Mouse (Mus musculus) brown adipose tissue, adult 24 weeks (tissue): ENCODE measurements around the gene Gabrb1. TPM values are rescaled to one million over a fixed set of nuclear protein-coding genes. Genes with fewer than 3 reads are reported as not detected.
A peak's percentile ranks its signal among the peaks of the same experiment; 100 is the strongest.

Experiments
- H3K27ac ChIP-seq: fragments of 200-500 bp; replicated peaks from 2 replicates; pipeline ENCODE4 v1.5.1; 2012; ENCODE audit warnings: low read depth, mild to moderate bottlenecking, low read length
- H3K4me1 ChIP-seq: fragments of 200-500 bp; 2 replicates; pipeline ENCODE4 v1.6.1; 2012; ENCODE audit warnings: low read length, mixed read lengths; ENCODE audit not compliant: control insufficient read depth, insufficient read depth, insufficient read length
- H3K4me3 ChIP-seq: fragments of 200-500 bp; 2 replicates; pipeline ENCODE4 v1.5.1; 2012; ENCODE audit warnings: low read depth, mild to moderate bottlenecking, low read length, moderate library complexity; ENCODE audit not compliant: insufficient read depth
- polyA plus RNA-seq: library from polyadenylated mRNA; stranded (reverse); fragments of >200 nt; gene quantifications from 2 replicates; pipeline ENCODE4 v1.2.4, GENCODE M21; 2012; ENCODE audit not compliant: missing spikeins, insufficient read depth, insufficient read length

Gabrb1 gene
- polyA plus RNA-seq, 1 experiment = not detected

DNA sequence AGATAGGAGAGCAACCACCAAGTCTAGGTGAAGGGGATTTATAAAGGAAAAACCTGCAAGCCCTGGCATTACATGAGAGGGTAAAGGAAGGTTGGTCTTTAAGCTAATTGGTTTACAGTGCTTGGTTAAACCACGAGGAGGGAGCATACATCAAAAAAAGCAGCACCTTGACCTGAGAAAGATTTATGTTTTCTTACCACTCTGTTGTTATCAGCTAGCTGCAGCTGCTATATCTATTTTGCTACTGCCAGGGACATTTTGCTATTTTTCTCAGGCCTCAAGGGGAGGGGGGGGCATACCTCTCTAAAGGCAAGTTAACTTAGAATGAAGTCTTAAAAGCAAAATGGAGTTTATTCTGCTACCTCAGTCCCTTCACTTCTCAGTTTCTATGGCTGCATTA, 523.3 kb downstream of the Gabrb1 start:
- no peak overlapping the region for H3K4me3 ChIP-seq
- no peak overlapping the region for H3K27ac ChIP-seq
- H3K4me1 ChIP-seq = peaks cover 6% of the 10 kb centered on the region; the same call in 1 of the 2 replicates

DNA sequence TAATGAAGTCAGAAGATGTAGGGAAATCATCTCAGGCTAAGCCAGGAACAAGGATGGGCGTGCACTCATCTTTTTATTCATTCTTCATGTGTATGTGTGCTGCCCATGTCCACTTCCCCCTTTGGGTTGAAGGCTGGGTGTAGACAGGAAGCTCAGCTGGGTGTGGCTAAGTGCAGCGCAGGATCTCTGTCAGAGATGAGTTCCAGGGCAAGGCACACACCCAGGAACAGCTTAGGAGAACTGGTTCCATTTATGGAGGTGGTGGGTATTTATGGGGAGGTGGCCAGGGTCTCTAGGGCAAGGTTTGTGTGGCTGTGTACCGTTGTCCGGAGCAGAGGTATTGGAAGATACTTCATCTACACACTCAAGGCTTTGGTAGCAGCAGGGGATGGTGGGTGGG, 524.9 kb downstream of the Gabrb1 start:
- Histone ChIP-seq H3K27ac (0 out of 2 replicates have a peak overlapping the region, but pooled peaks have one; percentile 50), H3K4me1 (peaks cover 6% of the 10 kb centered on the region; the same call in 1 of the 2 replicates), H3K4me3 (peak overlapping the region; percentile 24; the same call in 1 of the 2 replicates)

DNA sequence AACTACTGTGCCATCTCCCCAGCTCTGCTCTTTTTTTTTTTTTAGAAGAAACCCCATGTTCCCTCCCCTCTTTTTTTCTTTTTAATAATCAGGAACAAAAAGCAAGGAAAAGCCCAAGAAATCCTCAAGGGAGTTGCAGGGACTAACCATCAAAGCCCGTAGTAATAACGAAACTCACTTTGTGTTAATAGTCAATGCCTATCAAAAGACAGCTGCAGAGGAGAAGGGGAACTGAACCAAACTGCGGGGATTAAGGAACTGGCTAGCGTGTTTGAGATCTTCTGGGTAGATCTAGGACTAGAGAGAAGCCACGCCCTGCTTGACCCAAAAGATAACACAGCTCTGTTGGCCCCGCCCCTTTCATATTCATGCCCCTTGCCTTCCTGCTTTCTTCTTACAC, 526.0 kb downstream of the Gabrb1 start:
- Histone ChIP-seq H3K4me3 (no peak overlapping the region), H3K27ac (peak overlapping the region; percentile 39; the same call in 1 of the 2 replicates), H3K4me1 (peaks cover 6% of the 10 kb centered on the region; the same call in 1 of the 2 replicates)

DNA sequence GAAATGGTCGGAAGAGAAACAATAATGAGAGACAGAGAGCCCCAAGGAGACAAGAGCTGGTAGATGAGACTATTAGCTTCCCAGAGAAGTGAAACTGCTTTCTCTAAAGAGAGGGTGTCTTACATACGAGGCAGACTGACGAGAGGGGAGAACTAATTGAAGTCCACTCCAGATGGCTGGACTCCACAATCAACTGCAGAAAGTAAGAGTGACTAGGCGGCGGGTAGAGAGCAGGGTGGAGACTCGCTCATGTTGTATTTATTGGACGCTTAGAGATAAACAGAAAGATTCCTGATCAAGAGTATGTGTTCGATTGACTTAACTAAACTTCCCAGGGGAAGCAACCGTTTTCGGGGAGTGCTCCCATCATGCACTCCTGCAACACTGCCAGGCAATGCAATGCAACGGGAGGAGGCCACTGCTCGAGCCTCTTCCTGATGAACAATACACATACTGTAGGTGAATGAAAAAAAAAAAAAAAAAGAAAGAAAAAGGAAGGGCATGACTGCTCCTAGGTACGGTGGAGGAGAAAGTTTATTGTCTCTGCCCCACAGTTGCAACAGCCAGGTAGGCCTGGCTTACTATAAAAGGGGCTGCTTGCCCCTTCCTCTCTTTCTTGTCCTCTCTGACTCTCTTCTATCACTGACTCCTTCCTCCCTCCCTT, 526.7 kb downstream of the Gabrb1 start:
- no peak overlapping the region for H3K4me3 ChIP-seq
- H3K4me1 ChIP-seq = peaks cover 6% of the 10 kb centered on the region; the same call in 1 of the 2 replicates
- peak overlapping the region; percentile 43; the same call in 1 of the 2 replicates for H3K27ac ChIP-seq

DNA sequence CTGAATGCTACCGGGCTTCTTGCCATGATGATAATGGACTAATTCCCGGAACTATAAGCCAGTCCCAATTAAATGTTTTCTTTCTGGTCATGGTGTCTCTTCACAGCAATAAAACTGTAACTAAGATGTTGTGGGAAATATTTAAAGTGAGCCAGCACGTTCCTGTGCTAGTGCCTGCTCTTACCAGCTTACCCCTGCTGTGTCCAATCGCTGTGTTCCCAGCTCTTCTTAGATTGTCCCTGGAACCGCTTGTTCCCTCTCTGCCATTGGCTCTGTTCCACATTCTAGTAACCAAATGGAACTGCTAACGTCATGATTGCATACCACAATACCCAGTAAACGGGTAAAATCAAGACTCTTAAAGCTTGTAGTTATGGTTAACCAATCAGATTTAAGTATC, 533.2 kb downstream of the Gabrb1 start:
- Histone ChIP-seq H3K27ac (no peak overlapping the region), H3K4me1 (no peaks in the 10 kb centered on the region), H3K4me3 (no peak overlapping the region)

DNA sequence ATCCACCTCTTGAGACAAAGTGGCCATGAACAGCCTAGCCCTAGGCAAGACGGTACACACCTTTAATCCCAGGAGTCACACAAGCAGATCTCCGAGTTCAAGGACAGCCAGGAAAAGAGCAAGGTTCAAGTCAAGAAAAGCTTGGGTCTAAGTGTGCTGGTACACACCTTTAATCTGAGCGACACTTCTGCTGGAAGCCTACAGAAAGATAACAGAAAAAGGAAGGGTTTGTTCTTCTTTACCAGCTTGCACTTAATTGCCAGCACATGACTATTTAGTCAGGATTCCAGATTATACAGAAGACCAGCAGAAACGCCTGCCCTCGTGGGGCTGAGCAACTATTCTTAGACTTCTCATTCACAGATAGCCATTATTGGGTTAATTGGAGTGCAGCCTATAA, 534.0 kb downstream of the Gabrb1 start:
- Histone ChIP-seq H3K27ac (no peak overlapping the region), H3K4me3 (no peak overlapping the region), H3K4me1 (no peaks in the 10 kb centered on the region)

DNA sequence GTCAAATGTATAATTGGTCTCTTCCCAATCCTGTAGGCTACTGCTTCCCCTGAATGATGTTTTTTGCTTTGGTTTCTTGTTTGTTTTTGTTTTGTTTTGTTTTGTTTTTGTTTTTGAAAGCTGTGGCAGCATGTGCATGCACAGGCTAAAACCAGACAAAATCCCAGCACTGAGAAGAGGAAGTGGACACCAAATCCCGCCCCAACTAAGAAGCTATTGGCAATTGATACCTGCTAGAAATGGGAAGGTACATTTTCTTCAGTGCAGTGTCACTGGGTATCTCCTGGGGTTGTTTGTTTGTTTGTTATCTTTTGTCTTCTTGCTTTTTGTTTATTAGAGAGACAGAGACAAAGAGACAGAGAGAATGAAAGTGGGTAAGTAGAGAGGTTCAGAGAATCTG, 537.5 kb downstream of the Gabrb1 start:
- no peaks in the 10 kb centered on the region for H3K4me1 ChIP-seq
- H3K27ac ChIP-seq = no peak overlapping the region
- H3K4me3 ChIP-seq = no peak overlapping the region

Other genes with a start within 250 kb of the Gabrb1 start
- not detected in 2 replicates for gene Cox7b2, start 109.9 kb upstream of the Gabrb1 start, polyA plus RNA-seq
- gene Gabra4, start 195 bp downstream of the Gabrb1 start, polyA plus RNA-seq = not detected in 2 replicates